Mouse (Mus musculus) ES-E14 (cell line): ENCODE results near the gene Ell.

Experiments used
- CHD2 ChIP-seq: IDR thresholded peaks from 2 replicates; pipeline ENCODE4 v1.6.1; 2014; ENCODE audit warnings: mild to moderate bottlenecking, low read depth, low read length, inconsistent platforms
- MAFK ChIP-seq: IDR thresholded peaks from 2 replicates; pipeline ENCODE4 v1.6.1; 2014; ENCODE audit warnings: mild to moderate bottlenecking, low read depth, low read length, inconsistent platforms; ENCODE audit not compliant: insufficient read depth
- ZC3H11A ChIP-seq: IDR thresholded peaks from 2 replicates; pipeline ENCODE4 v1.6.1; 2012; ENCODE audit warnings: low read depth, mild to moderate bottlenecking, inconsistent platforms, low read length, borderline replicate concordance

- no peak for TF ChIP-seq MAFK
- TF ChIP-seq CHD2, result no peak
- no peak for TF ChIP-seq ZC3H11A
Observed at GRCm38 (mm10) chr8:70593173-70593572, 53.9 kb downstream of the Ell start.
